Mouse (Mus musculus) frontal cortex, postnatal 36 days (tissue): ENCODE measurements around the gene Cul1.
A peak's percentile ranks its signal among the peaks of the same experiment; 100 is the strongest.

Experiments
- DNase-seq, 2 experiments: peaks; one replicate each; pipeline ENCODE4 v3.0.0; 2022; ENCODE audit warnings: low spot score in 2 of 2

Cul1 gene

GRCm38 (mm10) chr6:47472444-47472843, 19.2 kb downstream of the Cul1 start:
- no peak for DNase-seq

DNA sequence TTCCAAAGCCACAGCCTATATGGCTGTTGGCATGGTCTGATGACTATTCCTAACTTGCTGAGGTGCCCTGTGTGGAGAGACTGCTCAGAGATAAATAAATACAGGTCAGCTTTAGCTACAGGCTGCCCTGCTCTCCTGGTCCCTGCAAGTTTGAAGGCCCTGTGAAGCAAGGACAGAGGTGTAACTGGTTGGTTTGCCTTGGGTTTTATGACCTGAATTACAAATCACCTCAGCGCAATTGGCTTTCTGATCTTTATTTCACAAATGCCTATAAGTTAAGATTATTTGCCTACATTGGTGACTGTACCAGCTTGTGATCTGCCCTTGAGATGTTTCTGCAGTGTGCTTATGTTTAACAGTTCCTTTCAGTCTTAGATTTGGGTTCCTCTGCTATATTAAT, 28.8 kb downstream of the Cul1 start:
- DNase-seq: no peak

DNA sequence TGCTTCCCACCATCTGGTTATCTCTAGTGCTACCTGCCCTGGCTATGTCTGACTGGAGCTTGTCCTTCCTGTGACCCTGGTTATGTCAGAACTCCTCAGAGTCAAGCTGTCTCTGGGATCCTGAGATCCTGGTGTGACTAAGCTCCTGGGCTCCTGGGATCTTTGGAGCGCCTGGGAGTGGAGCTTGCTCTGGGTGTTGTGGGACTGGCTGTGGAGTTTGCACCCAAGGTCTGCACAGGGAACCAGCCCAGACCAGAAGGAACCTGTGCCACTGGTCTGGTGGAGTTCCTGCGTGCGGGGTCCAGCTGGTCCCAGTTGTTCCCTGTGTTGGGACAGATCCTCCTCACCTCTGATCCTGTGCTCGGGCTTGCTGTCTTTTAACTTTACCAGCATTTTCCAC, 41.4 kb downstream of the Cul1 start:
- no peak for DNase-seq

DNA sequence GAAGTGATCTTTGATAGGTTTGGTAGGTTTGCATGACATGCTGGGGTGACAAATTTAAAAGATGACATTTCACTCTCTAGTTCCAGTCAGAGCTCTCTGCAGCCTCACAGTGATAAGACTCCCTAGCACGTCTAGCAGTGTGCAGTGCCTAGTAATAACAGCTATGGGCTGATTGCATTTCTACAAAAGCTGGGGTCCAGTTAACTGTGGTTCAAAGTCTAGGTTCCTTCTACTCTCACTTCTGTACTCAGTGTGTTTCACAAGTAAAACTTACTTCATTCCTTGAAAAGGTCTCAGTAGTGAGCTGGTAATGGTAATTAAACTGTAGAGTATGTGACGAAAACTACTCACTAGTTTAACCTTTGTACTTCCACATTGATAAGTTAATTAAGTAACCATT, 66.8 kb downstream of the Cul1 start:
- no peak for DNase-seq

DNA sequence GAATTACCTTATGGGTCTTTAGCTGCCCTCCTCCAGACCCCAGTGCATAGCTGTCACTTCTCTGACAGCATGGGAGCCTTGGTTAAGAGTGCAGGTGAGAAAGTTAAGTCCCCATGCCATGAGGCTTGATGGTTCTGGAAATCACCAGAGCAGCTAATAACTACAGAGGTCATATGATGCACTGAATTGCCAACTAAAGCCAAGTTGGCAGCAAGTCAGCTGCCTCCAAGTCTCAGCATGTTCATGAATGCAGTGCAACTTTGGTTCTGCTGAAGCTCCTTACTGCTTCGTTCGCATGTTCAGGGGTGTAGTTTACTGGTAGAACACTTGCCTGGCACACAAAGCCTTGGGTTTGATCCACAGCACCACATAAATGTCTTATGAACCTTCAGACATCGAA, 69.2 kb downstream of the Cul1 start:
- DNase-seq: no peak

DNA sequence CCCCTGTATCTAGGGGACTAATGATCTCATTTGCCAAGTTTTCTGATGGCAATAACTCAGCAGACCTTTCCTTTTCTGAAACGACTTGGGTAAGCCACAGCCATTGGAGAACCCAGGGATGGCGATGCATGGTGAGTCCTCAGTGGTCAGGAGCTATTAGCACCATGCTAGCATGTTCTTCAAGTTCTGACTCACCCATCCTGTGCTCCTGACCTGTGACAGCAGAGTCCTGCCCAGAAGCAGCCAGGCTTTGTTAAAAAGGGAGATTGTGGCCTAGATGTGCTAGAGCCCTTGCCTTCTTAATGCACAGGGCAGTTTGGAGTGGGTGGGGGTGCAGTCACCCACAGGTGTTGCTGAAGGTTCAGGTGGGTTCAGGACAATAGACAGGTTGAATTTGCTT, 71.8 kb downstream of the Cul1 start:
- DNase-seq: no peak

GRCm38 (mm10) chr6:47526446-47526845, 73.2 kb downstream of the Cul1 start:
- no peak for DNase-seq

GRCm38 (mm10) chr6:47527129-47527528, 73.9 kb downstream of the Cul1 start:
- DNase-seq: no peak

DNA sequence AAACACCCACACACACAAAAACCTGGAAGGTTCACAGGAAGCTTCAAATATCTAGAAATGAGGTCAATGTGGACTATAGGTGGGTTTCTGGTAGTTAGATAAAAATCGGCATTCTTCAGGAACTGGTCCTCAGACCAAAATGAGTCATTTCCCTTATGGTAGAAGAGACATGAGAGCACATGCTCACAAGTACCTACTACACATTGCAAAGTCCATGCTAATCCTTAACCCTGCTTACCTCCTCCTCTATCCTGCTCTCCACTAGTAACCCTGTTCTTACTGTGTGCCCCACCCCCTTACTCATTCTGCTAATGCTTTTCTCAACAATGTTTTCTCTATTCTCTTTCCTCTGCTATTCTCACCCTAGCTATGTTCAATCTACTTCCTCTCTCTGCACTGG, 74.5 kb downstream of the Cul1 start:
- no peak for DNase-seq

DNA sequence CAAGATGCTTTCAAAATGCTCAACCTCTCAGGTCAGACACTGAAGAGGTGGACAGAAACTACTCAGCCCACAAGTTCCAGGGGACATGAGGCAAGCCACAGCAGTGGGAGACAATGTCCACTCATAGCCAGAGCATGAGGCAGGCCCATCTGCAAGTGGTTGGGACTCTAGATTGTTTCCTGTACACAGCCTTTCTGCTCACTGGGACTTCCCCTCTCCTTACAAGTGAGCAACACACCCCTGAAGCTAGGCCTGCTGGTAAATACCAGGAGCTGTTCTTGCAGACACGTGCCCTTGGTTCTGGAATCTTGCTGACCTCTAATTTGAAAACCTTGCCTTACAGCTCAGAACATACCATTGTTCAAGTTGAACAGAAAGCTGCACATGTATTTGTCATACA, 79.3 kb downstream of the Cul1 start:
- DNase-seq: no peak

DNA sequence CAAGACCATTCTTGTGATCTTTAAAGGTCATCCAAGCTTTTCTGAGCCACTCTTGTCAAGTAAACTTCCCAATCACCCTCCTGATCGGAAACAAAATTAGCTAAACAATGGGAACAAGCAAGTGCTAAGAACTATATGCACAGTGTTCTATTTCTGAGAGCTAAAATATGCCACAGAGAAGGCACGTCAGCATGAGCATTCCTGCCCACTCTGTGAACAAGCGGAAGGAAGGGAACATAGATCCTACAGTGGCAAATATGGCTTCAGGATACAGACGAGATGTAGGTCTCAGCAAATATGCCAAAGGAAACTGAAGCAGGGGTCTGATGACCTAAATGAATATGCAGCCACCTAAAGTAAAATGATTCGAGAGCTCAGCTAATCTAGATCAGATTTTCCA, 82.1 kb downstream of the Cul1 start:
- no peak for DNase-seq

DNA sequence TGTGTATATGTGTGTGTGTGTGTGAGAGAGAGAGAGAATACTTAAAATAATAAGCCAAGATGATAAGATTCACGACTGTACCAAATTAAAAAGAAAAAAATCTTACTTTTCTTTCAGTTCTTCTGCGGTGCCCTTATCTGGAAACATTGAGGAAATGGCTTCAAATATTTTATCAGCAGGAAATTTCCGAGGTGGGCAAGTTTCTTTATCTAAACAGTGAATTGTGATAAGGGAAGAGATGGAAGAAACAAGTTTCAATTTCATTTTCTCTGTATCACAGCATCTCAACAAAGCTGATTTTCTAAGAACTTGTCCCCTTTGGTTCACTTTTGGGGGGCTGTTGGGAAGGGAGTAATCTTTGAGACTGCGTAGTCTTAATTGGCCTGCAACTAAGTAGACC, 99.1 kb downstream of the Cul1 start:
- no peak for DNase-seq

DNA sequence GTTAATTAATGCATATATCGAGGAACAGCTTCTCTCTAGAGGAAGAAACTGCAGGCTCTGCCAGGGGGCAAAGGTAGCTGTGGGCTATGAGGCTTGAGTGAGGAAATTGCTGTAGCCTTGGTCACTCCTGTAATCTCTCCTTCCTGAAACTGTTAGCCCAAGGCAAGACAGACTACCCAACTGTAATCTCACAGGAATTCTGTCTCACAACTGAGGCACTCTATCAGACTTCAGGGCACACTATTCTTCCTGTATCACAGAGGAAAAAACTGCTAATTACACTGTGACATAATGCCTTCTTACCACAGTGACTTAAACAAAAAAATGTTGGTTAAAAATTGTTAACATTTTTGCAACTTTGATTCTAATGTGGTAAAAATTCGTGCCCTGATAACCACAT, 106.1 kb downstream of the Cul1 start:
- DNase-seq: no peak

DNA sequence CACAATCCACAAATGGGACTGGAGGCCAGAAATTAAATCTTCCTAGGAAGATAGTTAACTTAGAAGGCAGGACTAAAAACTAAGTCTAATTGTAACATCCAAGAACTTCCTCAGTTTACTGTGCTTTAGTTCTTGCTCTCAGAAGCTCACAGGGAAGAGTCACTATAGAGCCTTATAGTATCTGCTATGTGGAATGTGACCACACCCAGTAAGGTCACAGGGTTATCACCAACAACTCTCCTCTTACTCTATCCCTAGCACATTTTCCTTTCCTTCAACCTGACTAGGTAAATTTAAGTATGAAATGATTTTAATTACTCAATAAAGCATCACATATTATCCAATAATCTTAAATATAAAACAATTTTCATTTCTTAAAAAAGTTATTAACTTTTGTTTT, 107.2 kb downstream of the Cul1 start:
- DNase-seq: no peak

GRCm38 (mm10) chr6:47560846-47561245, 107.6 kb downstream of the Cul1 start:
- no peak for DNase-seq

- peak in 1 of 2 experiments; percentile 3 for DNase-seq
Observed at GRCm38 (mm10) chr6:47561426-47561825, 108.2 kb downstream of the Cul1 start.

- no peak for DNase-seq
Observed at GRCm38 (mm10) chr6:47565326-47566035, 112.3 kb downstream of the Cul1 start.

DNA sequence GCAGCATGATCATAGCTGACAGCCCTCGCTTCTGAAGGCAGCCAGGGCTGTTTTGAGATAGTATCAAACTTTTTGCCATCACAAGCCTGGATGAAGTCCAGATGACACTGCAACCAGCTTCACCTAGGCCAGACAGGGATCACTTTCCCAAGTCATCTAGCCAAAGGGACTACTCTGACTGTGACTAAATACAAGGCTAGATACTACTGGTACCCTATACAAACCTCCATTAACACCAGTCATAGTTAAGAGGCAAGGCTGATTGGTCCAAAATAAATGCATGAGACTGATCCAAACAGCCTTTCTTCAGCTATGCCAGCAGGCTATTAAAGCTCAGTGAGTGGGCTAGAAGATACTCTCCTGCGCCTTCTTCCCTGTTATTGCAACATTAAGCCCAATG, 119.7 kb downstream of the Cul1 start:
- DNase-seq: no peak
